Mouse (Mus musculus) hindbrain, postnatal 0 days (tissue): ENCODE data around the gene Scly. TPM values are rescaled to one million over a fixed set of nuclear protein-coding genes. Genes with fewer than 3 reads are reported as not detected.

Source experiments
- ATAC-seq: fragments of 200-750 bp; cut with Nextera tagmentation; 2 replicates; pipeline ENCODE4 v1.8.0; 2017; ENCODE audit warnings: mild to moderate bottlenecking, moderate TSS enrichment, moderate library complexity
- DNase-seq: peaks from one replicate; pipeline ENCODE4 v3.0.0-alpha.2; 2015; ENCODE audit warnings: low spot score
- H3K27ac ChIP-seq: fragments of 300-500 bp; sonication (generic); 2 replicates; pipeline ENCODE4 v1.5.1; 2014; ENCODE audit warnings: mild to moderate bottlenecking
- H3K27me3 ChIP-seq: fragments of 300-500 bp; sonication (generic); 2 replicates; pipeline ENCODE4 v1.6.1; 2014; ENCODE audit warnings: low read length, mixed read lengths; ENCODE audit not compliant: insufficient read depth
- H3K36me3 ChIP-seq: fragments of 300-500 bp; sonication (generic); 2 replicates; pipeline ENCODE4 v1.6.1; 2014; ENCODE audit warnings: low read length, mixed read lengths; ENCODE audit not compliant: insufficient read depth
- H3K4me1 ChIP-seq: fragments of 300-500 bp; sonication (generic); 2 replicates; pipeline ENCODE4 v1.6.1; 2014; ENCODE audit warnings: antibody characterized with exemption, low read length, mixed read lengths; ENCODE audit not compliant: insufficient read depth
- H3K4me2 ChIP-seq: fragments of 300-500 bp; sonication (generic); 2 replicates; pipeline ENCODE4 v1.6.1; 2014; ENCODE audit warnings: low read depth, mild to moderate bottlenecking, low read length, moderate library complexity, mixed read lengths
- H3K4me3 ChIP-seq: fragments of 300-500 bp; sonication (generic); 2 replicates; pipeline ENCODE4 v1.5.1; 2014; ENCODE audit warnings: low read length
- H3K9ac ChIP-seq: fragments of 300-500 bp; sonication (generic); replicated peaks from 2 replicates; pipeline ENCODE4 v1.6.1; 2014; ENCODE audit warnings: mild to moderate bottlenecking, low read length, moderate library complexity, mixed read lengths
- H3K9me3 ChIP-seq: fragments of 300-500 bp; sonication (generic); 2 replicates; pipeline ENCODE4 v1.6.1; 2016; ENCODE audit warnings: low read length, mixed read lengths
- CTCF ChIP-seq: IDR thresholded peaks from 2 replicates; pipeline ENCODE4 v1.5.1; 2016; ENCODE audit warnings: antibody characterized with exemption, control low read depth, low read depth
- WGBS: fragments of 180-500 bp; shearing (Covaris S2); extraction: QIAGEN DNeasy Blood & Tissue Kit; methylation state at CpG from one replicate; pipeline ENCODE4 v1.1.7; 2014; 5-methylcytosine and 5-hydroxymethylcytosine counted together
- polyA plus RNA-seq: library from polyadenylated mRNA; unstranded; fragments of >200 nt; fragmentation: Nextera tagmentation; extraction: Ambion mirVana; gene quantifications from 2 replicates; pipeline ENCODE4 v1.2.1, GENCODE M21; 2015
- total RNA-seq: library from RNA; depleted of rRNA; stranded (reverse); fragments of >200 nt; gene quantifications from 2 replicates; pipeline ENCODE4 v1.2.3, GENCODE M21; 2014

Scly gene
- total and polyA plus RNA-seq, 2 experiments from 2014 or later: 9.9 to 15.2 TPM

- Histone ChIP-seq H3K9ac (no peak overlapping the region), H3K27me3 (no peaks in the 10 kb centered on the region), H3K4me1 (no peaks in the 10 kb centered on the region), H3K27ac (no peak overlapping the region), H3K4me3 (no peak overlapping the region), H3K4me2 (no peak overlapping the region), H3K36me3 (peaks cover 21% of the 10 kb centered on the region), H3K9me3 (no peaks in the 10 kb centered on the region)
- 95% methylated on average over 3 of the region's 3 CpGs for WGBS
- DNase-seq (no peak), ATAC-seq (no peak)
- TF ChIP-seq CTCF: no peak
Observed at GRCm38 (mm10) chr1:91278410-91279119, 19.6 kb upstream of the Scly start.

GRCm38 (mm10) chr1:91279126-91279525 is 19.0 kb upstream of the Scly start:
- no peak overlapping the region for H3K4me2 ChIP-seq
- no peaks in the 10 kb centered on the region for H3K27me3 ChIP-seq
- ATAC-seq (no peak), DNase-seq (no peak)
- 86% methylated on average over 1 of the region's 1 CpGs for WGBS
- TF ChIP-seq CTCF: no peak
- peaks cover 21% of the 10 kb centered on the region for H3K36me3 ChIP-seq
- no peak overlapping the region for H3K9ac ChIP-seq
- H3K4me3 ChIP-seq: no peak overlapping the region
- H3K4me1 ChIP-seq: no peaks in the 10 kb centered on the region
- H3K9me3 ChIP-seq: no peaks in the 10 kb centered on the region
- no peak overlapping the region for H3K27ac ChIP-seq

- H3K4me3 ChIP-seq: no peak overlapping the region
- no peaks in the 10 kb centered on the region for H3K9me3 ChIP-seq
- DNase-seq (no peak), ATAC-seq (no peak)
- no peaks in the 10 kb centered on the region for H3K4me1 ChIP-seq
- H3K27me3 ChIP-seq: no peaks in the 10 kb centered on the region
- TF ChIP-seq CTCF: no peak
- H3K4me2 ChIP-seq: no peak overlapping the region
- H3K9ac ChIP-seq: no peak overlapping the region
- H3K36me3 ChIP-seq: peaks cover 34% of the 10 kb centered on the region
- WGBS: 93% methylated on average over 1 of the region's 1 CpGs
- H3K27ac ChIP-seq: no peak overlapping the region
Observed at GRCm38 (mm10) chr1:91282582-91282981, 15.6 kb upstream of the Scly start.

GRCm38 (mm10) chr1:91289375-91289774 is 8.8 kb upstream of the Scly start:
- no peaks in the 10 kb centered on the region for H3K27me3 ChIP-seq
- no peaks in the 10 kb centered on the region for H3K4me1 ChIP-seq
- no peak for TF ChIP-seq CTCF
- H3K27ac ChIP-seq: no peak overlapping the region
- DNase-seq (no peak), ATAC-seq (no peak)
- 100% methylated on average over 1 of the region's 1 CpGs for WGBS
- no peak overlapping the region for H3K4me3 ChIP-seq
- no peak overlapping the region for H3K9ac ChIP-seq
- no peaks in the 10 kb centered on the region for H3K9me3 ChIP-seq
- H3K4me2 ChIP-seq: no peak overlapping the region
- H3K36me3 ChIP-seq: peaks cover 25% of the 10 kb centered on the region

- Histone ChIP-seq H3K9me3 (no peaks in the 10 kb centered on the region), H3K27ac (no peak overlapping the region), H3K4me2 (no peak overlapping the region), H3K4me3 (no peak overlapping the region), H3K9ac (no peak overlapping the region), H3K4me1 (no peaks in the 10 kb centered on the region), H3K36me3 (no peaks in the 10 kb centered on the region; the same call in 1 of the 2 replicates), H3K27me3 (no peaks in the 10 kb centered on the region)
- DNase-seq (no peak), ATAC-seq (no peak)
- 95% methylated on average over 11 of the region's 11 CpGs for WGBS
- no peak for TF ChIP-seq CTCF
Observed at GRCm38 (mm10) chr1:91292101-91292825, 5.9 kb upstream of the Scly start.

GRCm38 (mm10) chr1:91295544-91295943 is 2.6 kb upstream of the Scly start:
- Histone ChIP-seq H3K4me1 (peaks cover 5% of the 10 kb centered on the region; the same call in 1 of the 2 replicates), H3K4me2 (no peak overlapping the region), H3K9ac (no peak overlapping the region), H3K4me3 (no peak overlapping the region), H3K9me3 (no peaks in the 10 kb centered on the region), H3K36me3 (no peaks in the 10 kb centered on the region; the same call in 1 of the 2 replicates), H3K27ac (no peak overlapping the region), H3K27me3 (no peaks in the 10 kb centered on the region)
- DNase-seq: no peak
- 95% methylated on average over 6 of the region's 6 CpGs for WGBS
- no peak for TF ChIP-seq CTCF
- ATAC-seq: no peak
